Mouse (Mus musculus) embryo, embryonic 10.5 days (tissue): ENCODE data around the gene Polr3gl.

Experiments used
- DNase-seq: peaks from one replicate; pipeline ENCODE4 v3.0.0-alpha.2; 2015; ENCODE audit warnings: low spot score

Polr3gl gene

DNA sequence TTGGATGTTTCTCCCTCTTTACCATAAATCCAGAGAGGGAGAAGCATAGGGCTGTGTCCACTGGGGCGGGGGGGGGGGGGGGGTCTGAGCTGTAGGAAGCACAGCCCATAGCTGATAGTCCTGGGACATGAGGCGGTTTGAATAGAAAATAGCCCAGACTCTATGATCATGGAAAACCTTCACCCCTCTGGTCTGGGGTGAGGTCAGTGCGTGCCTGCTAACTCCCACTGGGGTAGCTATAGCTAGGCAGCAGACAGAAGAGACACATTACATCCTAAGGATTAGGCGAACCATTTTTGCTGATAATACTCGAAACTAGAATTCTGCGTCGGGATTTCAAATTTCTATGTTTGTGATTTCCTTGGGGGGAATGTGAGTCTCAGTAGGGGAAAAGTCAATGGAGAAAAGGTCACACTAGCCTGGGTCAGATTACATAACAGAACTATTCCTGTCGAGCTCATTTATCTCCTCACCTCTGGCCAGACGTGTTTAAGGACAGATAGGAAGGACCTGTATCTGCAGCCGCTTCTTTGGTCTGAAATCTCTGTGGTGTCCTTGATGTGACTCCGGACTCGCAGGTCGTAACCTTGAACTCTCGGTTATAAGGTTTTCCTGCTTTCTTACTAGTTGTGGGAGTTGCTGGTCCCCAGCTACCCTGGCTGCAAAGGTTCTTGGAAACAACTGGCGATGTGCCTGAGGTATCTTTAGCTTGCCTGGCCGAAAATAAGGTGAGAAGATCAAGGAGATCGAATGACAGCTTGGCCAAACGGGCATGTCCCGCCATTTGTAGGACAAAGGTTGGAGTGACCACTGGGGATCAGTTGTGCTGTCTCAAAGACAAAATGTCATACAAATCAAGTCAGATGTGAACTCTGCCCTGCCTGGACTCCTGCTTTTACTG, 20.1 kb downstream of the Polr3gl start:
- DNase-seq, result no peak

DNA sequence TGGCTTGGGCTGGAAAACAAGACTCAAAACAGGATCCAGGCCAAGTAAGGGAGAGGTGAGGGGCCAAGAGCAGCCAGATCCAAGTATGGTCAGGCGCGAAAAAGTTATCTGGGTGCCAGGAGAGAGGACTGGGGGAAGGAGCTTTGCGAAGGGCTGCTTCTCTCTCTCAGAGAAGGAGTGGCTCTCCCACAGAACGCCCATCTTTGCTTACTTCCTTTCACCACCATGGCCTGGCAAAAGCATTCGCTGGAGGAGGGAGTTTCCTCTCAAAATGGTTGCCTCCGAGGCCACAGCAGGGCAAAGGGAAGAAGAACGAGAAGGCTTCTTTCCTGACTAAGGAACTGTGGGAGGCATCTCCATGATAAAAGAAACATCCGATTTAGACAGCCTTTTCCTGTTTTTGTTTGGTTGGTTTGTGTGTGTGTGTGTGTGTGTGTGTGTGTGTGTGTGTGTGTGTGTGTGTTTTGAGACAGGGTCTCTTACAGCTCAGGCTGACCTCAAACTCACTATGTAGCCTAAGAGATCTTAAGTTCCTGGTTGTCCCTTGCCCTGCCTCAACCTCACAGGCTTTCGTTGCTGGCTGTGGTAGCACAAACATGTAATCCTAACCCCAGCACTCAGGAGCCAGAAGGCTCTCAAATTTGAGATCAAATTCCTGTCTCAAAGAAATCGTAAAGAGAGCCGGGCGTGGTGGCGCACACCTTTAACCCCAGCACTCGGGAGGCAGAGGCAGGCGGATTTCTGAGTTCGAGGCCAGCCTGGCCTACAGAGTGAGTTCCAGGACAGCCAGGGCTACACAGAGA, 21.9 kb downstream of the Polr3gl start:
- no peak for DNase-seq

DNA sequence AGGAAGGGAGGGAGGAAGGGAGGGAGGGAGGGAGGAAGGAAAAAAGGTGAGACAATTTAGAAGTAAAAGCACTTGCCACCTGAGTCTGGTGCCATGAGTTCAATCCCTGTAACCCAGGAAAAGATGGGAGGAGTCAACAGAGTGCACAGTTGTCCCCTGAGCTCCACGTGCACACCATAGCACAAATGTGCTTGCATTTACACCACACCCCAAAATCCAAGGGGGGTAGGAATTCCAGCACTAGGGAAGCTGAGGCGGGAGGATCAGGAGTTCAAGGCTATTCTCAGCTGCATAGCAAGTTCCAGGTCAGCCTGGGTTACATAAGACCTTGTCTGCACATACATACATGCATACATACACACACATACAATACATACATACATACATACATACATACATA, 22.6 kb downstream of the Polr3gl start:
- DNase-seq, result no peak

DNA sequence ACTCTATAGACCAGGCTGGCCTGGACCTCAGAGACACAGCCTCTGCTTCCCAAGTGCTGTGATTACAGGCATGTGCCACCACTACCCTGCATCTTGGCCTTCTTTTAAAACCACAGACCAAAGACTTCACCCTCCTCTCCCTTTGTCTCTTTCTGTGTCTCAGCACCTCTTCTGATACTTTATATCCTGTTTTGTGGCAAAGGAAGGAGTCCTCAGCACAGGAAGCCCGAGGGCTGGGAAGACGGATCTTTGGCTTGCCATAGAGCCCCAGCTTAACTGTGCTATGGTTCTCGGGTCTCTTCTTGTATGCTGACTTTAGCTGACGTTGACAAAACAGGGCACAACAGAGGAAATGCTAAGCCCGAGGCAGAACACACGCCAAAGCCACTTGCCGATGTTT, 23.3 kb downstream of the Polr3gl start:
- DNase-seq, result no peak

DNA sequence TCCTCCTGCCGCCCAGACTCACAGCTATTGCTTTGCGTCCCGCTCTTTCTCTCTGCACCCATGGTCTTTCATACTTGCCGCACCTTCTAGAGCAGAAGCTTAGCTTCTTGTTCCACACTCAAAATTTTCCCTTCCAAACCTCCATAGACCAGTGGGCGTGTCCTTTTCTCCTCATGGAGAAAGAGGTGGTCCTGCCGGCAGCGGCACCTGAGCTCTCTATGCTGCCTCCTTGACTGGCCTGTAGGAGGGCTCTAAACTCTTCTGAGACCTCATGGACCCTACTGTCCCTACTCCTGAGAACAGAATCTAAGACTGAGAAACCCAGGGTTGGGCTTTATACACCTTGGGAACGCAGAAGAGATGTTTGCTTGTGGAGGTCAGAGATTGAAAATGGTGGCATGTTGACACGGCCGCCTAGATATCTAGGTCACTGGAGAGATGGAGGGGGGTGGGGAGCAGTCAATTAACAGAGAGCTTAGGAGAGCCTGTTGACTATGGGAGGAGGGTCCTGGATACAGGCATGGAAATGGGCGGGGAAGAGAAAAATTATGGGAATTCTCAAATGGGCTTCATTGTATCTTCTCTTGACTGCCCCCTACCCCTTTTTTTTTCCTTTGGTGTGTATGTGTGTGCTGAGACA, 23.9 kb downstream of the Polr3gl start:
- no peak for DNase-seq

DNA sequence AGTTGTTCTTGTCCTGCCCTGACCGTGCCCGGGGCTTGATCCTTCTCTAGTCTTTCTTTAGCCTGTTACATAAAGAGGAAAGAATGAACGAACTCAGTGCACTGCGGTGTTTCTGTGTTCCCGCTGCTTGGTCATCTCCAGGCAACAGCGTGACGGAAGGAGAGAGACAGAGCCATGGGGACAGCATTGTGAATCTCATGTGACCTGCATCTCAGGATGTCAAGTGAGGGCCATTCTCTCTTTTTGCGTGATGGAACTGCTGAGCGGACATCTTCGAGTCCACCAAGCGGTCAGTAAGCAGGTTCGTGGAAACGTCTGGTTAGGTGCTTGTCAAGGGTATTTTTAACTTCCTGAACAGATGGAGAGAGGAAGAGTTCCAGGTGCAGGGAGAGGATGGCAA, 24.5 kb downstream of the Polr3gl start:
- DNase-seq, result no peak

DNA sequence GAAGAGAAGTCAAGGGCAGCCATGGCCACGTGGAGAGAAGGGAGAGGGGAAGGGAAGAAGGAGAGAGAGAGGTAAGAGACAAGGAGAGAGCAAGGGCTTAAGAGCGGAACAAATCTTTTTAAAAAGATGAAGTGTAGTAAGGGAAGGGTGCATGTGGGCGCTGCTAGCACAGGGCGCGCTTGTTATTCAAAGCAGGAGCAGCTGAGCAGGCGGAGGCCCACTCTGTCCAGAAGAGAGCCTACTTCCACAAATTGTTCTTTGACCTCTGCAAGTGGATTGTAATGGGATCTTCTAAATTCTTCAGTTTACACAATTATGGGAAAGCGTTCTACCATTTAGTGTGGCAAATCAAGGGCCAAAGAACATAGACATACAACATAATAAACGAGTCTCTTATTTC, 25.4 kb downstream of the Polr3gl start:
- no peak for DNase-seq

DNA sequence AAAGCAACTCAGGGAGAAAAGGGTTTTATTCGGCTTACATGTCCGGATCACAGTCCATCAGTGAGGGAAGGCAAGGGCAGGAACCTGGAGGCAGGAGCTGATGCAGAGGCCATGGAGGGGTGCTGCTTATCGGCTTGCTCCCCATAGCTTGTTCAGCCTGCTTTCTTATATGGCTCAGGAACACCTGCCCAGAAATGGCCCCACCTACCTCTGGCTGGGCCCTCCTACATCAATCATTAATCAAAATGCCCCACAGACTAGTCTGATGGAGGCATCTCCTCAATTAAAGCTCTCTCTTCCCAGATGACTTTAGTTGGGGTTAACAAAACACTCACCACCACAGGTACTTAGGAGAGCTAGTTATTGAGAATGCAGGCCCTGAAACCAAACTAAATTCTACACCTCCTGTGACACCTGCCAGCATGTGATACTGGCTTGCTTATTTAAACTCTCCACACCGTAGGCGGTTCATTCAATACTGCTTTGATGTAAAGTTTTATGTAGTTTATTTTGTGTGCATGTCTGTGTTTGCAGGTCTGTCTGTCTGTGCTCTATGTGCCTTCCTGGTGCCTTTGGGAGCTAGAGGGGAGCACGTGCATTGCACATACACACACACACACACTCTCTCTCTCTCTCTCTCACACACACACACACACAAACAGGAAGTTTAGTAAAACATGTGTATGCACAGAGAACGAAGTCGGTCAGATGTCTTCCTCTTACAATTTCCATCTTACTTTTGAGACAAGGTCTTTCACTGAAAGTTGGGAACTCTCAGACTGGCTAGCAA, 27.1 kb downstream of the Polr3gl start:
- DNase-seq, result no peak

DNA sequence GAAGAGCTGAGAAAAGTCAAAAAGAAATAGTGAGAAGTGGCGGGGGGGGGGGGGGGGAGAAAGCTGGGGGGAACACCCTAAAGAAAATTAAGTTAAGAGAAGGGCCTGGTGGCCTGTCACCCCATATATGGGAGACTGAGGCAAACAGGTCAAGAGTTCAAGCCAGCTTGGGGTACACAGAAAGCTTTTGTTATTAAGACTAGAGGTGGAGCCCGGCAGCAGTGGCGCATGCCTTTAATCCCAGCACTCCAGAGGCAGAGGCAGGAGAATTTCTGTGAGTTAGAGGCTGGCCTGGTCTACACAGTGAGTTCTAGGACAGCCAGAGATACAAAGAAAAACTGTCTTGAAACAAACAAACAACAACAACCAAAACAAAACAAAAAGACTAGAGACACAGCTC, 28.9 kb downstream of the Polr3gl start:
- no peak for DNase-seq

DNA sequence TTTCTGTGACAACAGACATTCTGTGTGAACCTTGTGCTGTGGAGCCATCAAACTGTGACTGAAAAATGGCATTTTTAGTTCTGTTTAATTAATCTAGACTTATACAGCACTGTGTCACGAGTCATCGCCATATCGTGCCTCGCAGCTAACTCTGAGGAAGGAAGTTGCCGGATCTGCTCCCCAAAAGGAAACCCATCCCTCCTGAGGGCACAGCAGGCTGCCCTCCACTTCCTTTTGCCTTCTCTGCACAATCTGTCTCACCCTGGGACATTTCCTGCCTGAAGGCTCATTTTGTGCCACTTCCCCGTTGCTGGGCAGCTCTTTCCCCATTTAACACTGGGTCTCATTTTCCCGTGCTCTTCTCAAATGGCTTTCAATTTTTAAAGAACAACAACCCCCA, 29.3 kb downstream of the Polr3gl start:
- DNase-seq, result no peak

DNA sequence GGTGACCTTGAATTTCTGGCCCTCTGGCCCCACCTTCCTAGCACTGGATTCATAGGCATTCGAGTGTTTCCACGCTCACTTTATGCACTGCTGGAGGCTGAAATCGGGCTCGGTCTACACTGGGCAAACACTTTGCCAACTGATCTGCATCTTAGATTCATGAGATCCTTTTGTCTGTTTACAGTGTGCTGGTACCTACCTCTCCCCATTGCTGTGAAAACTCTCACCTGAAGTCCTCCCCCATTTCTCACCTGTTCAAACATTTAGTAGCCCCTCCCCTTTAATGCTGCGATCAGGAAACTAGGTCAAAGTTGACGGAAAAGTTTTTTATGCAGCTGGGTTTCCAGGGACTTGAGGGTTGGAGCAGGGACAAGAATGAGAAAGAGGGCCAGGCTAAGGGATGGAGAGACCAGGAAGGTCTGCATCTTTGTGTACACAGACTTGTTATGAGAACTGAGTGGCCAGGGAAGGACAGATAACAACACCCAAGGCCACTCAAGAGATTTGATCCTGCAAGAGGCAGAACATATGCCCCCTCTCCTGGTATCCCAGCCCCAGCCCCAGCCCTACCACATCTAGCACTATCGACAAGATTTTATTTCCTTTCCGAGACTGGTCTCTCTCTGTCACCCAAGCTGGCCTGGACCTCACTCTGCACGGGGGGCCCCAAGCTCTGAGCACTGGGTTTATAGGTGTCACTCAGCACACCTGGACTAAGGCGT, 29.9 kb downstream of the Polr3gl start:
- DNase-seq, result no peak

DNA sequence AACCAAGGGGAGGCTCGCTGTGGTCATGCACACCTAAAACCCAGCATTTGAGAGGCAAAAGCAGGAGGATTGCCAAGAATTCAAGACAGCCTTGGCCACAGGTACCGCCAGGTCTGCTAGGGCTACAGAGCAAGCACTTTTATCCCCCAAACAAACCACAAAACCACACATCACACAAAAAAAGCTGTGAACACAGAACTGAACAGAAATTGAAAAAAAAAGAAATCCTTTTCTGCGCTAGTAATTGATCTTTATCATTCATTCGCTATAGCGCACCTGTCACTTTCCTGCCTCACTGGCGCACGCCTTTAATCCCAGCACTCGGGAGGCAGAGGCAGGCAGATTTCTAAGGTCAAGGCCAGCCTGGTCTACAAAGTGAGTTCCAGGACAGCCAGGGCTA, 30.7 kb downstream of the Polr3gl start:
- no peak for DNase-seq

DNA sequence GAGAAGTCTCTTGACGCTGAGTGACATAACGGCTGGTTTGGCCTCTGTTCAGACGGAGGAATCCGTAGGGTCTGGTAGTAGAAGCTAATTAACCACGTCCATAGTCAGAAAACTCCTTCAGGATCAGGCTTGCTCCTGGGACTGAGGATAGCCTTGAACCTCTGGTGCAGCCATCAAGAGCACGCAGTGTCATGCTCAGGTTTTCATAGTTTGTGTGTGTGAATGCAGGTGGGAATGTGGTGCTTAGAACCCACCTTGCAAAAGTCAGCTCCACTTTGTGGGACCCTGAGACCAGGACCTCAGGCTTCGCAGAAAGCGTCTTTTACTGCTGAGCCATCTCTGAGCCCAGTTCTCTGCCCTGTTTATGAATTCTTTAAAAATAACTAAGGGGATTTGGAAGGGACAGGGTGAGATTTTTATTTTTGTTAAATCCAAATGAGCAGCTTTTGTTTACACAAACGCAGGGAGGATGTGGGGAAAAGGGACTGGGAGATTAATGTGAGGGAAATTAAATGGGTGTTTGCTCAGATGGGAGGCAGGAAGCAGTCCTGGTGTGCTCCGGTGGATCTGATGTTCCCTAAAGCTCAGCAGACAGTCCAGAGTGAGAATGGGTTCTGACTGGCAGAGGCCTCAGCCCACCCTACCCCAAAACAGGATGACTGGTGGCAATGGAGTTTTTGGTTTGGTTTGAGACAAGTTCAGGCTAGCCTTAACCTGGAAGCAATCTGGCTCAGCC, 31.9 kb downstream of the Polr3gl start:
- no peak for DNase-seq

DNA sequence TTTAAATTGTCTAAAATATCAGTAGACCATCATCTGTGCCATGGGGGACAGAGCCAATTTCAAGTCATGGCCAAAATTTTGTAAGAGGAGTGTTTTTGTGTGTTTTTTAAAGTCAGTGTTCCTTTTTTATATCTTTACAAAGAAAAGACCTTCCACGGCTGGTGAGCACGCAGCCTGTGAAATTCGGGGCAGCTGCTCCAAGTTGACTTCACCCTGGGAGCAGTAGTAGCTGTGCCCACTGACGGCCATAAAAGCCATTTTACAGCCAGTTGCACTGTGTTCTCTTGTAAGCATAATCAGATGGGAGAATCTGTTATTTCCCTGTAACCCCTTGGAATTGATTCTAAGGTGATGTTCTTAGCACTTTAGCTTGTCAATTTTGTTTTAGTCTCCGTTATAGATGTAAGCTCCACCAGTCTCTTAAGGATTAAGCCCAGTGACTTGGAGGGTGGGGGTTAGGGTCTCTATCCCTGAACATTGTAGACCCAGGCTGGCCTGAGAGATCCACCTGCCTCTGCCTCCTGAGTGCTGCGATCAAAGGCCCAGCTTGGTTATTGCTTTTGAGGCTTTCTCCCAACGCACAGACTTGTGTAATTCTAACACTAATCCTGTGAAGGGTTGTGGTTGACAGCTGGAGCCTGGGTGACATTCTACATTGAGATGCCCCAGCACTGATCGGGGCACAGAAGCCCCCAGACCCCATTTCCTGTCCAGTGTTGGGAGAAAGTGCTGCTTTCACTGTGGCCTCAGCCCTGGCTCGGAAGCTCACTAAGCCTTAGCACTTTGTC, 32.9 kb downstream of the Polr3gl start:
- no peak for DNase-seq

DNA sequence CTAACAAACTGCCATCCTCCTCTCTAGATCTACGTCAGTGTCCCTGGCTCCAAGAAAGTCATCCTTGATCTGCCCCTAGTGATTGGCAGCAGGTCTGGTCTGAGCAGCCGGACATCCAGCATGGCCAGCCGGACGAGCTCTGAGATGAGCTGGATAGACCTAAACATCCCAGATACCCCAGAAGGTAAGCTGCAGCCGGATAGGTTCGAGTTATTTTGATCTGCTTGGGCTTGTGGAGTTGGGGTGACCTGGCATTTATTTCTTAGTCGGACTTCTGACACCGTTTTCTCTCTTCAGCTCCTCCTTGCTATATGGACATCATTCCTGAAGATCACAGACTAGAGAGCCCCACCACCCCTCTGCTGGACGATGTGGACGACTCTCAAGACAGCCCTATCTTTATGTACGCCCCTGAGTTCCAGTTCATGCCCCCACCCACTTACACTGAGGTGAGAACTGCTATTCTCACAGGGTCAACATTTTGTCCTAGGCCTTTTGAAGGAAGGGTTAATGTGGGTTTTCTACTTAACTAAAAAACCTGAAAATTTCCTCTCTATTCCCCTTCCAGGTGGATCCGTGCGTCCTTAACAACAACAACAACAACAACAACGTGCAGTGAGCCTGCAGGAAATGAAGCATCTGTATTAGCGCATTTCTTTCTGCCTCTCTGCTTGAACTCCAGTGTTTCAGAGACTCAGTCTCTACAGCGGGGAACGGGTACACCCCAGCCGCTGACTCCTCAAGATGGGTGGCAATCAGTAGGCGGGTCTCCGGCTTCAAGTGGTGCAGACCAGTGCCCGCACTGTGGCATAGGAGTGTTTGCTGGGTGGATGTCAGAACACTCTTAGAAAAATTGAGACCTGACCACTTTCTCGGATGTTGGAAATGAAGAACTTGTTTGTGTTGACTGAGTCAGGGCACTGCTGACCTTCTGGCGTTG, 33.8 kb downstream of the Polr3gl start:
- no peak for DNase-seq

DNA sequence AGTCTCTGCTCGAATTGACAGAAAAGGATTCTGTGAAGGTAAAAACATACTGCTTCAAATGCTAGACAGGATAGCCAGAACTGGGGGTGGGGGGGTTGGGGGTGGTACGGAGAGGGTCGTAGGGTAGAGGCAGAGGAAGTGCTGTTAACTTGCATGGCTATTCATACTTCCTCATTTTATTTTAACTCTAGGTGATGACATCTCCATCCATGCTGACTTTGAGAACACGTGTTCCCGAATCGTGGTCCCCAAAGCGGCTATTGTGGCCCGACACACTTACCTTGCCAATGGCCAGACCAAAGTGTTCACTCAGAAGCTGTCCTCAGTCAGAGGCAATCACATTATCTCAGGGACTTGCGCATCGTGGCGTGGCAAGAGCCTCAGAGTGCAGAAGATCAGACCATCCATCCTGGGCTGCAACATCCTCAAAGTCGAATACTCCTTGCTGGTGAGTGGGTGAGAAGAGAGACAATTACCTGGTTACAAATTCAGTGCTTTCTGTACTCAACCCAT, 34.5 kb downstream of the Polr3gl start:
- no peak for DNase-seq

DNA sequence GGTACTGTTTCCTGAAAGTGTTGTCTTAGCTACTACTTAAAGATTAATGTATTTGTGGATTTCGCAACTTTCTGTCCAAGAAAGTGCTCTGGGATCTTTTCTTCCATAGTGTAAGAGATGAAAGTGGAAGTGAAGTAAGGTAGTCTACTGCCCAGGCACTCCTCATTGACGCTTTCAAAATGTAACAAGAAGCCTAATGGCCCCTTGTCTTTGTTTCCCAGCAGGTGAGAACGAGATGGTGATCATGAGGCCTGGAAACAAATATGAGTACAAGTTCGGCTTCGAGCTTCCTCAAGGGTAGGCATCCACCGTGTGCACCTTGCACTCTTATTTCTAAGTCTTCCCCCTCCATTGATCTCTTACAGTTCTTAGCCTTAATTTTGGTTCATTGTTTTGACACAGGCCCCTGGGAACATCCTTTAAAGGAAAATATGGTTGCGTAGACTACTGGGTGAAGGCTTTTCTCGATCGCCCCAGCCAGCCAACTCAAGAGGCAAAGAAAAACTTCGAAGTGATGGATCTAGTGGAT, 35.2 kb downstream of the Polr3gl start:
- peak; percentile 10 for DNase-seq

DNA sequence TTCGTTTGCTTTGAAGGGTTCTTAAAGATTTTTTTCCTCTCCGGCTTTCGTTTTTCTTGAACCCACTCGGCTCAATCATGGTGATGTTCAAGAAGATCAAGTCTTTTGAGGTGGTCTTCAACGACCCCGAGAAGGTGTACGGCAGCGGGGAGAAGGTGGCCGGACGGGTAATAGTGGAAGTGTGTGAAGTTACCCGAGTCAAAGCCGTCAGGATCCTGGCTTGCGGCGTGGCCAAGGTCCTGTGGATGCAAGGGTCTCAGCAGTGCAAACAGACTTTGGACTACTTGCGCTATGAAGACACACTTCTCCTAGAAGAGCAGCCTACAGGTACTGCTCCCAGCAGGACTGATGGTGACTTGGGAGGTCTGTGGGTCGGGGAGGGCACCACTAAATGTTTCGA, 35.8 kb downstream of the Polr3gl start:
- peak; percentile 40 for DNase-seq
